Comparison of ENCODE assay signal across 14 mouse cellular contexts in genomic region chr2:163674397-163674796, GRCm38 (mm10). TPM values are rescaled to one million over a fixed set of nuclear protein-coding genes. Genes with fewer than 3 reads are reported as not detected.
A peak's percentile ranks its signal among the peaks of the same experiment; 100 is the strongest.
DNase-seq lines count a peak whose midpoint lies in the region; ATAC-seq and TF ChIP-seq lines count a peak whose summit lies in the region.
"Had no signal": no experiment of that assay in that cellular context is flagged by ENCODE, and none has a peak within 500 bp of the region (broad histone marks: within the 10 kb centered on the region; RNA-seq: fewer than 3 reads in every experiment).

No protein-coding gene starts in this region.

- H3K36me3 ChIP-seq in heart, embryonic 12.5 days: no peaks in the 10 kb centered on the region
- 0 out of 2 replicates have a peak, but pooled peaks cover 3% of the 10 kb centered on the region for H3K36me3 ChIP-seq in liver, postnatal 0 days (replicated peaks; ENCODE audit: insufficient read depth, low read length)
- no peaks in the 10 kb centered on the region for H3K36me3 ChIP-seq in liver, embryonic 11.5 days (ENCODE audit: control insufficient read depth, insufficient read depth, low read length)
- H3K36me3 ChIP-seq in embryonic facial prominence, embryonic 12.5 days: no peaks in the 10 kb centered on the region
- no peaks in the 10 kb centered on the region for H3K36me3 ChIP-seq in myocyte (ENCODE audit: control insufficient read depth, insufficient read depth)
- H3K36me3 ChIP-seq: forebrain, embryonic 15.5 days had no signal

- TF ChIP-seq EP300 in liver, postnatal 0 days (IDR thresholded peaks at IDR 0.05; ENCODE audit: low read depth): no peak

- peak overlapping the region; percentile 85 for H3K27ac ChIP-seq in heart, embryonic 12.5 days (ENCODE audit: poor library complexity, severe bottlenecking)
- H3K27ac ChIP-seq in liver, postnatal 0 days (ENCODE audit: low read depth): peak overlapping the region; percentile 40; the same call in 1 of the 2 replicates
- H3K27ac ChIP-seq in liver, embryonic 11.5 days (ENCODE audit: low read depth, low read length): no peak overlapping the region
- H3K27ac ChIP-seq in embryonic facial prominence, embryonic 12.5 days: 0 out of 2 replicates have a peak overlapping the region, but pooled peaks have one; percentile 38
- H3K27ac ChIP-seq: forebrain, embryonic 15.5 days; macrophage had no signal

- peak overlapping the region; percentile 33 for H3ac ChIP-seq in myocyte (ENCODE audit: control insufficient read depth, insufficient read length)

- peaks cover 76% of the 10 kb centered on the region for H3K79me2 ChIP-seq in myocyte (ENCODE audit: control insufficient read depth, insufficient read depth)

- DNase-seq in heart, adult 18-20 months: no peak
- DNase-seq in liver, postnatal 0 days: no peak
- no peak for DNase-seq in liver, embryonic 11.5 days (ENCODE audit: low spot score)
- no peak for DNase-seq in layer of hippocampus, adult 18-20 months (ENCODE audit: low spot score in 2 of 2)
- DNase-seq in ovary, postnatal 14 days (ENCODE audit: low spot score): no peak
- DNase-seq: adrenal gland, postnatal 10 days; right cerebral cortex, postnatal 25 days had no signal

- no peak for TF ChIP-seq CTCF in liver, postnatal 0 days (IDR thresholded peaks at IDR 0.05; ENCODE audit: low read depth)

- no peaks in the 10 kb centered on the region for H3K27me3 ChIP-seq in heart, embryonic 12.5 days (replicated peaks)
- H3K27me3 ChIP-seq in liver, postnatal 0 days (ENCODE audit: insufficient read depth, low read length): no peaks in the 10 kb centered on the region
- no peaks in the 10 kb centered on the region for H3K27me3 ChIP-seq in liver, embryonic 11.5 days (replicated peaks; ENCODE audit: control insufficient read depth, insufficient read depth, low read length)
- H3K27me3 ChIP-seq in embryonic facial prominence, embryonic 12.5 days: no peaks in the 10 kb centered on the region
- H3K27me3 ChIP-seq in myocyte (ENCODE audit: control insufficient read depth, insufficient read depth, insufficient read length): no peaks in the 10 kb centered on the region
- H3K27me3 ChIP-seq: forebrain, embryonic 15.5 days; limb, embryonic 12.5 days had no signal

- no peak for ATAC-seq in heart, embryonic 12.5 days (ENCODE audit: insufficient number of reproducible peaks, low FRiP score)
- no peak for ATAC-seq in liver, postnatal 0 days
- no peak for ATAC-seq in liver, embryonic 11.5 days (replicated peaks; ENCODE audit: low FRiP score)
- no peak for ATAC-seq in embryonic facial prominence, embryonic 12.5 days (ENCODE audit: insufficient number of reproducible peaks, insufficient read depth, low FRiP score, low TSS enrichment)
- ATAC-seq: CD4-positive, CD25-positive, alpha-beta regulatory T cell, adult 4 months; forebrain, embryonic 15.5 days had no signal

- 65% methylated on average over 5 of the region's 5 CpGs for WGBS in heart, embryonic 12.5 days
- WGBS in liver, postnatal 0 days (ENCODE audit: insufficient replicate concordance): 78% methylated on average over 5 of the region's 5 CpGs
- WGBS in liver, embryonic 11.5 days: 66% methylated on average over 5 of the region's 5 CpGs
- WGBS in embryonic facial prominence, embryonic 12.5 days: 63% methylated on average over 5 of the region's 5 CpGs

- no peak overlapping the region for H3K4me2 ChIP-seq in heart, embryonic 12.5 days
- H3K4me2 ChIP-seq in liver, postnatal 0 days (ENCODE audit: low read depth, low read length): no peak overlapping the region
- no peak overlapping the region for H3K4me2 ChIP-seq in liver, embryonic 11.5 days
- H3K4me2 ChIP-seq in embryonic facial prominence, embryonic 12.5 days (replicated peaks): no peak overlapping the region
- peak overlapping the region; percentile 93 for H3K4me2 ChIP-seq in myocyte (ENCODE audit: low read depth)
- H3K4me2 ChIP-seq: forebrain, embryonic 15.5 days; limb, embryonic 12.5 days had no signal

- H3K9me3 ChIP-seq in heart, embryonic 12.5 days (replicated peaks): no peaks in the 10 kb centered on the region
- no peaks in the 10 kb centered on the region for H3K9me3 ChIP-seq in liver, postnatal 0 days (ENCODE audit: low read length)
- no peaks in the 10 kb centered on the region for H3K9me3 ChIP-seq in liver, embryonic 11.5 days (ENCODE audit: control insufficient read depth, low read length)
- no peaks in the 10 kb centered on the region for H3K9me3 ChIP-seq in embryonic facial prominence, embryonic 12.5 days
- H3K9me3 ChIP-seq: forebrain, embryonic 15.5 days; limb, embryonic 12.5 days had no signal

- peaks cover 39% of the 10 kb centered on the region for H3K4me1 ChIP-seq in heart, embryonic 12.5 days (replicated peaks)
- H3K4me1 ChIP-seq in liver, postnatal 0 days (ENCODE audit: insufficient read depth): peaks cover 29% of the 10 kb centered on the region
- H3K4me1 ChIP-seq in liver, embryonic 11.5 days (replicated peaks; ENCODE audit: control insufficient read depth, insufficient read depth, low read length): peaks cover 21% of the 10 kb centered on the region
- H3K4me1 ChIP-seq in embryonic facial prominence, embryonic 12.5 days: peaks cover 28% of the 10 kb centered on the region

- H3K9ac ChIP-seq in heart, embryonic 12.5 days: no peak overlapping the region
- no peak overlapping the region for H3K9ac ChIP-seq in liver, postnatal 0 days (replicated peaks)
- H3K9ac ChIP-seq in liver, embryonic 11.5 days (ENCODE audit: low read depth, low read length): no peak overlapping the region
- no peak overlapping the region for H3K9ac ChIP-seq in embryonic facial prominence, embryonic 12.5 days
- H3K9ac ChIP-seq: forebrain, embryonic 15.5 days; limb, embryonic 12.5 days had no signal

- no peak overlapping the region for H3K4me3 ChIP-seq in heart, embryonic 12.5 days
- H3K4me3 ChIP-seq in liver, postnatal 0 days (ENCODE audit: low read depth, low read length): no peak overlapping the region
- no peak overlapping the region for H3K4me3 ChIP-seq in liver, embryonic 11.5 days (ENCODE audit: low read depth, low read length)
- H3K4me3 ChIP-seq in embryonic facial prominence, embryonic 12.5 days: no peak overlapping the region
- H3K4me3 ChIP-seq in myocyte: no peak overlapping the region
- H3K4me3 ChIP-seq: forebrain, embryonic 15.5 days; limb, embryonic 12.5 days had no signal

- TF ChIP-seq POLR2A in myocyte (IDR thresholded peaks at IDR 0.05; ENCODE audit: insufficient read length, low read depth): peak; percentile 32

TF ChIP-seq in myocyte, 11 proteins besides CTCF, POLR2A, EP300 and RAD21:
- TF ChIP-seq SRF (IDR thresholded peaks at IDR 0.05; ENCODE audit: control insufficient read depth, insufficient read length, low read depth): no peak
- peak in 1 of 3 experiments; percentile 65 for TF ChIP-seq MYOD1 (IDR thresholded peaks at IDR 0.05; ENCODE audit: control insufficient read depth in 1 of 3, insufficient read length in 2 of 3, low read depth in 2 of 3)
- TF ChIP-seq MAX (IDR thresholded peaks at IDR 0.05; ENCODE audit: low read depth): no peak
- peak; percentile 26 for TF ChIP-seq TCF12 (IDR thresholded peaks at IDR 0.05; ENCODE audit: insufficient read depth, poor library complexity, severe bottlenecking)
- TF ChIP-seq TCF3 (IDR thresholded peaks at IDR 0.05; ENCODE audit: insufficient read length, low read depth): no peak
- TF ChIP-seq MYOG (IDR thresholded peaks at IDR 0.05; ENCODE audit: control insufficient read depth in 1 of 3, insufficient read depth in 1 of 3, insufficient read length in 2 of 3, low read depth in 2 of 3): peak in 1 of 3 experiments; percentile 52

RNA-seq across cellular contexts. Expression of gene Pkig, which starts 16.2 kb away (rescaled TPM):
- polyA plus RNA-seq in heart, embryonic 12.5 days (2016; fragmentation: Nextera tagmentation; extraction: Ambion mirVana): 233 and 241 TPM in 2 replicates
- total RNA-seq in heart, adult 18-20 months (2021): 100 to 1,000 TPM; 219 to 232 TPM
- 84.9 and 85.0 TPM in 2 replicates for polyA plus RNA-seq in liver, postnatal 0 days (2015; fragmentation: Nextera tagmentation; extraction: Ambion mirVana)
- polyA plus RNA-seq in liver, embryonic 11.5 days (2014; fragmentation: Nextera tagmentation; extraction: Ambion mirVana): 178 and 186 TPM in 2 replicates
- 119 and 128 TPM in 2 replicates for polyA plus RNA-seq in embryonic facial prominence, embryonic 12.5 days (2016; fragmentation: Nextera tagmentation; extraction: Ambion mirVana)
- 799 TPM for polyA plus RNA-seq in myocyte (2012; fragmentation: generic; extraction: Trizol)
- total RNA-seq in layer of hippocampus, adult 18-20 months (2021): 100 to 1,000 TPM in 1 of 2 experiments, 10 to 100 TPM in 1; 98.0 to 101 TPM

RNA-seq across cellular contexts. Expression of gene Serinc3, which starts 29.5 kb away (rescaled TPM):
- polyA plus RNA-seq in heart, embryonic 12.5 days (2016; fragmentation: Nextera tagmentation; extraction: Ambion mirVana): 67.7 and 76.7 TPM in 2 replicates
- 100 to 1,000 TPM; 284 to 364 TPM for total RNA-seq in heart, adult 18-20 months (2021)
- polyA plus RNA-seq in liver, postnatal 0 days (2015; fragmentation: Nextera tagmentation; extraction: Ambion mirVana): 79.9 and 92.7 TPM in 2 replicates
- polyA plus RNA-seq in liver, embryonic 11.5 days (2014; fragmentation: Nextera tagmentation; extraction: Ambion mirVana): 116 TPM in 2 replicates
- polyA plus RNA-seq in embryonic facial prominence, embryonic 12.5 days (2016; fragmentation: Nextera tagmentation; extraction: Ambion mirVana): 26.1 and 27.0 TPM in 2 replicates
- 88.9 TPM for polyA plus RNA-seq in myocyte (2012; fragmentation: generic; extraction: Trizol)
- 100 to 1,000 TPM; 186 to 193 TPM for total RNA-seq in layer of hippocampus, adult 18-20 months (2021)
